Mouse (Mus musculus): ENCODE results near the gene Ttc7b.

DNA sequence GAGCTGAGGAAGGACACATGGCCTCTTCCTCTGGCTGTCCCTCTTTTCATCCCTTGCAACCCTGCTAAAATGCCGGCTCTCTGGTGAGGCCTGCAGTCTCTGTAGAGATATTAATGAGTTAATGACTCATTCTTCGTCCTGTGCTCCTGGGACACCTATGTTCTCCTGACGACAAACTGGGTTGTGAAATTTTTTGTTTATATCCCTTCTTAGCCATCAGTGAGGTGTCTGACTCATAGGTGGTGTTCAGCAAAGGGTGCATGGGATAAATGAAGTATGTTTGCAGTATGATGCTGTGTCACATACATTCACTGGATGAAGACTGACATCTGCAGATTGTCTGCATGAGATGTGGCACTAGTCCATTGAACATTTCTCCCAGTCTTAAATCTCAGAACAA lies 262.8 kb downstream of the Ttc7b start:
- no peak for TF ChIP-seq CTCF (IDR thresholded peaks at IDR 0.05; ENCODE audit: borderline replicate concordance, insufficient read depth, low read length)
- TF ChIP-seq POLR2A (IDR thresholded peaks at IDR 0.05; ENCODE audit: low read depth, low read length) = no peak

Data from embryonic fibroblast, embryonic 13.5 days (primary cell).